Mouse (Mus musculus): ENCODE data around the gene Ovol1. TPM values are rescaled to one million over a fixed set of nuclear protein-coding genes. Genes with fewer than 3 reads are reported as not detected.

The Ovol1 gene
- total RNA-seq, 2 experiments from 2014 or later, result not detected

DNA sequence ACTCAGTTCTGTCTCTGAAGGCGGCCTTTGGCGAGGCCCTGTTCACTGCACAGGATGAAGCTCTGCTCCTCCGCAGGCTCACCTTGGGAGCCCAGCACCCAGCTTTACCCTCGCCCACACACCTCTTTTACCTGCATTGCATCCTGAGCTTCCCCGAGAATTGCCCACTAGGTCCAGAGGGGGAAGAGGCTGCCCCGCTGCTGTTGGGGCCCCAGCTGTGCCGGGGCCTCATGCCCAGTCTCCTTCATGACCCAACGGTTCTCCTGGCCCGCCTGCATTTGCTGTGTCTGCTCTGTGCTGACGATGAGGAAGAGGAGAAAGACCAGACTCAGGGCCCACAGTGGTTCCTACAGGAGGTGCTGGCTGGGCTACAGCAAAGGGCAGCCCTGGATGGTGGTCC lies 9.1 kb upstream of the Ovol1 start:
- intact Hi-C loops (cut with DNase I), result loop anchor here (5.0 kb wide), 1 partner anchor 158 kb away; the partner anchor contains the start of genes Ehbp1l1 and Fam89b
- no peak for DNase-seq

DNA sequence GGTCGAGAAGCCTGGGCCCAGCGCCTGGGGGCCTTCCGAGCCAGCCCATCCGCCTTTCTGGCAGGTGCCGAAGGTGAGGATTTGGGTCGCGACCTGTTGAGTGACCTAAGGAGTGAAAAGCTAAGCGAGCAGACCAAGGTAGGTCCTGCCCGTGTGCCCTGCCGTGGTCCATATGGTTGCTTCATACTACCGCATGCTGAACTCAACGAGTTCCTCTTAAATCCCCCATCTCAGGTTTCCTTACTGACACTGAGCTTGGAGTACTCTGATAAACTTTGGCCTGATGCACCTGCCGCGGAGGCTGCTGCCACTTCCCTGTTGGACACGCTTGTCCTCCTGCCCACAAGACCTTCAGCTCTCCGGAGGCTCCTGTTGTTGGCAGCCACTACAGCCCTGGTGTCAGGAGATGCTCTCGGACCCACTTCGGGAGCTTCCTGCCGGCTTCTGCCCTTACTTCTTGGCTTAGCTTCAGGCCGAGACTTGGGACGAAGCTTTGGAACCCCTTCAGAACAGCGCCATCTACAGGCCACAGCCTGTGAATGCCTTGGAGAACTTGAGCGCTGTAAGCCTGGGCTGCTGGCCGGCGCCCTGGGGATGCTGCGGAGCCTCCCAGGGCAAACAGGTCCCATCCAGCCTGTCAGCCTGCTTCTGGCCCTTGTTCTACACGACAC lies 8.2 kb upstream of the Ovol1 start:
- intact Hi-C loops (cut with DNase I), result loop anchor here (1.0 to 5.0 kb wide), 2 partner anchors 39 to 159 kb away; partner anchors contain the start of genes Ehbp1l1 and Fam89b
- peak; percentile 85 to 91 for DNase-seq

DNA sequence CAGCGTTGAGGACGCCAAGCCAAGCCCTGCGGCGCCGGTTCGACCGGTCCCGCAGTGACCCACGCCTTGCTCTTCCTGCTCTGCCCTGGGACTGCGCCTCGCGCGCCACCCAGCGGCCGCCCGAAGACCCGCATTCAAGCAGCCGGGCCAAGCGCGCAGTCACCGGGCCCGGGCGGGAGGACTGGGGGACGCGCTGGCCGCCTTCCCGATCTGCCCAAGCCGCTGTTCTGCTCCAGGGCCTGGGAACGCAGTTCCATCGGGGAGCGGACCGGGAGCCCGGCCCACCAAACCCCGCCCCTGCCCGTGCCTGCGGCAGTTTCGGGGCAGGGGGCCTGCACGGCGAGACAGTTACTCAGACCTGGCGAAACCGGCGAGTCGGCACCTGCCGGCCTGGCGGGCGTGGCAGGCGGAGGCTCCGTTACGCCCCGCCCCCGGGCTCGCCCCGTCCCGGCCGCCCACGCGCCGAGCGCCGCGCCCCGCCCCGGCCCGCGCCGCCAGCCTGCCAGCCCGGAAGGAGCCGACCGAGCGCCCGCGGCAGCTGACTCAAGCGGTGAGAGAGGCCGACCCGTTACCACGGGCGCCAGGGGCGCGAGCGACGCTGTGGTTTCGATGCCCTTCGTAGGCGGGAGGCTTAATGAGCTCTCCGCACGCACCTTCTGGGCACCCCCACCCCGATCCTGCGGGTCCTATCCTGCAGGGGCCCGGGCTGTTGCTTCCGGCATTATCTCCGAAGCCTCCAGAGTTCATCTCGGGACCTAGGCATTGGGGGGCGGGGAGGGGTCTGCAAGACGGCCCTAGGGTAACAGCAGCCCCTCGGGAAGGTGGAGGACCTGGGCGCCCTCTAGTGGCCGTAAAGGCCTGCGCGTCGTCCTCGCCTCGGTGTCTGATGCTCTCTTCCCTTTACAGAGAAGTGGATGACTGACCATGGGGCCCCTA lies 7.4 kb upstream of the Ovol1 start, which contains the start of gene Ap5b1:
Gene Ap5b1, plus strand, starts transcription at position 492 of the 936 bp plus-strand sequence.
- intact Hi-C loops (cut with DNase I), result loop anchor here (1.0 to 5.0 kb wide), 2 partner anchors 39 to 159 kb away; partner anchors contain the start of genes Ehbp1l1 and Fam89b
- peak; percentile 94 to 95 for DNase-seq

DNA sequence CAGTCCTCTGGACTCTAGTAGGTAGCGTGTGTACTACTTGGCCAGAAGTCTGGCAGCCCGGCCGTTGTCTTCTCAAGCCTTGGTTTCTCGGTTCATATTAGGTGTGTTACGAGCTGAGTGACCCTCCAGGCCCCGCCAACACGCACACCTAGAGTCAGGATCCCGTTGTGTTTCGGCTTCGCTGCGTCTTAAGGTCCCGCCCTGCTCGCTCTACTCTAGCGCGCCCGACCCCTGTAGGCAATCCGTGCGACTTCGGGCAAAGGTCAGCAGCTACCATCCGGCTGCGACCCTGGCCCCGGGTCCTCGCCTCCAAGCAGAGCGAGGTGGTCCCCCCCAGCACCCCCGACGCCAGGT lies 6.7 kb upstream of the Ovol1 start:
- no peak for DNase-seq
- intact Hi-C loops (cut with DNase I), result loop anchor here (5.0 kb wide), 1 partner anchor 160 kb away; the partner anchor contains the start of genes Ehbp1l1 and Fam89b

DNA sequence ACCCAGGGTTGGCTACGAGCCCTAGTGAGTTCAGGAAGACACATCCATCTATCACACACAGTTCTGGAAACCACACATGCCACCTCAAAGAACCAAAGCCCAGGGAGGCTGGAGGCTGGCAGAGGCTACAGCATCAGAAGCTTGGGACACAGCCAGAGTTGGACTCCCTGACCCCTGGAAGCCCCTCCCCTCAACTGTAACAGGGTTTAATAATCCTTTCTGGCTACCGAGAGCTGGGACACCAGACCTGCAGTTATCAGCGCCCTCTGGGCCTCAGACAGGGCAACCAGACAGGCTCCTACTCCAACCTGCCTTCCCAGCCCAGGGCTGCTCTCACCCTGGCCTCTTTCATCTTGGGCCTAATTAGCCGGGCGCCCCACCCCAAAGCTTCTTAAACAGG lies 5.9 kb upstream of the Ovol1 start:
- DNase-seq, result no peak
- intact Hi-C loops (cut with DNase I), result loop anchor here (5.0 kb wide), 1 partner anchor 161 kb away; the partner anchor contains the start of genes Ehbp1l1 and Fam89b

DNA sequence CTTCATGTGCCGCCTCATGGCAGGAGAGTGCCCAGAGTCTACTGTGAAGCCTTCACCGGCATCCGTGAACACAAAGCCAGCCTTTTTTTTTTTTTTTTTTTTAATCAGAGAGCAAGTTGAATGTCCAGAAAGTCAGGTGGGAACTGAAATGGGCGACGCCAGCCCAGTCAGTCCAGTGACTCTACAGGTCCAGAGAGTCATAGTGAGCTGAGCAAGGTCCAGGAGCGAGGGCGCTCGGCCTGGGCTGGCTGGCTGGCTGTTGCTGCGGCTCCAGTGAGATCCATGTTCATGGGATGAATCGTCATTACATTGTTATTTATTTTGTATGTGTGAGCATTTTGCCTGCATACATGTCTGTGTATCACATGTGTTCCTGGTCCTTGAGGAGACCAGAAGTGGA lies 2.3 kb upstream of the Ovol1 start:
- DNase-seq, result no peak
- intact Hi-C loops (cut with DNase I), result no loop called here

DNA sequence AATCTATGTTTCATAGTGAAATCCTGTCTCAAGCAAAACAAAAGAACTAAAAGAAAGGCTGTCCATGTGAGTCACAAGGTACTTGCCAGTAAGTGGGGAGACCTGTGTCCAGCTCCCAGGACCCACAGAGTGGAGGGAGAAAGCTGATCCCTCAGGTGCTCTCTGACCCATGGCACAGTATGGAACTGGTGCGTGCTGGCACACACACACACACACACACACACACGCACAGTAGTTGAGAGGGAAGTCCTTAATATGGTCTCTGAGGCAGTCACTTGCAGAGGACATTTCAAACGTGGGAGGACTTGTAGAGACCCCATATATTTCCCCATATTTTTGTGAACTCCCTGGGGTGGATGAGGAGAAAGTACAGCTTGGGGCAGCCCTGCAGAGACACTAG lies 1.4 kb upstream of the Ovol1 start:
- DNase-seq, result no peak

DNA sequence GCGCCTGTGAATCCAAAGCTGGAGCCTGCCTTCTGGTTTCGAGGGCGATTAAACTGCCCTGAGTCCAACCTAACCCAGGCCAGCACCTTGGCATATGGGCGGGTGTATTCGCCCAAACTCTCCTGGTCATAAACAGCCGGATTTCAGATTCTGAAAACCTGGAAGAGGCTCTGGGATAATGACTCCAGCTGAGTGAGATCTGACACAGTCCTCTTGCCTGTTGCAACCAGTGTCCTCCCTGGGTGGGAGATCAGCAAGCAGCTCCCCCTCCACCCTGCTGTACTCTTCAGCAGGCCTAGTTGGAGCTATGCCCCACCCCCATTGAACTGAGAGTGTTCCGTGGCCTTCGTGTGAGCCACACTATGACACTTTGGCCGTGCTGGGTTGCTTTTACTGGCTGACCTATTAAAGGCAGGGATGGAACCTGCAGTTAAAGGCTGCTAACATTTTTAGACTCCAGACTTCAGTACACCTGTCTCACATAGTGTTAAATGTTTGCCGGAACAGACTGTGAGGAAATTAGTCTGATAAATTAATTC lies 875 bp upstream of the Ovol1 start:
- no peak for DNase-seq
- intact Hi-C loops (cut with DNase I), result no loop called here

More for the DNA sequence above, 1.4 kb upstream of the Ovol1 start:
- intact Hi-C loops (cut with DNase I), result no loop called here

DNA sequence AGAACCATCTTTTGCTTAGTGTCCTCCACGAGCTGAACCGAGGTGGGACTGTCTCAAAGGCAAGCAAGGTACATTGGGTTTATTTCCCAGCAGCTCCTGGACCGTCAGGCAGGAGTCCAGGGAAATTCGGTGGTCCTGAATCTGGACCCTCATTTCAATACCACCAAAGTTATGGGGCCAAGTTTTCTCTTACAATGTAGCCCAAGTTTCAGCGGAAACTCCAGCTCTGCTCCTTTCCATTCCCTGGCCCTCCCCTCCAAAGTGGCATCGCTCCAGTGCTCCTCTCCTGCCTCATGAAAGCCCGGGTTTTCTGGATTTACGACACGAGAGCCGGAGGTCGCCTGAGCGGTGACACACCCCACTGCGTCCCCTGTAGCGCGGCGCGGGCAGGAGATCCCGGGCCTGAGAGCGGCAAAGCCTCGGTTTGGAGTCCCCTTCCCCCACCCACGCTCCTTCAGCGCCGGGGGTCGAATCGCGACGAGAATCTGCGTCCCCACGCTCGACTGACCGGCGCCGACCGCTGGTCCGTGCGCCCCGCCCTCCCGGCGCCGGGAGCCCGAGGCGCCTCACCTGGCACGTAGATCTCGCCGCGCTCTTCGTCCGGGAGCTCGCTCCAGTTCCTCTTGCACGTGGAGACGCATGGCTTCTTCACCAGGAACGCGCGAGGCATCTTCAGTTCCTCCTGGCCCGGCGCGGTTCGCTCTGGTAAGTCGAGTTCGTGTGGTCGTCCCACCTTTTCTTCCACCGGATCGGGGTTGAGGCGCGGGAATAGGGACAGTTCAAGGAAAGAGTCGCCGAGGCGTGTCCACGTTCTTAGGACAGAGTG lies 602 bp downstream of the Ovol1 start:
- intact Hi-C loops (cut with DNase I), result no loop called here
- DNase-seq, result peak in 1 of 2 experiments; percentile 12

DNA sequence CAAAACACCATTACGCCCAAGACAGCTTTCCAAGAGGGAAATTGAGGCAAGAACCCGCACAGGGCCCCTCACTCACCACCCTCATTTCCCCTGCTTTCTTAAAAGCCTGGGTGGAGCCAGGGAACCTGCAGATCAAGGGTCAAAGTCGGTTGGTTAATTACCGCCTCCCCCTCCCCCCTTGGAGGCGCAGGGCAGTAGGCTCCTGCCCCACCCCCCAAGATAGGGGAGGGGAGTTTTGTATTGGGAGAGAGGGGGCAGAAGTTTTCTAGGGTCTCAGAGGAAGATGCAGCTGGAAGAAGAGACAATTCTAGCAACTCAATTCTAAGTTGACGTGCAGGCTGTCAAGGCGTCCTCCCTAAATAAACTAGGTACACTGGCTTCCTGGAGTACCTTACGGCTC lies 1.2 kb downstream of the Ovol1 start:
- DNase-seq, result no peak
- intact Hi-C loops (cut with DNase I), result no loop called here

DNA sequence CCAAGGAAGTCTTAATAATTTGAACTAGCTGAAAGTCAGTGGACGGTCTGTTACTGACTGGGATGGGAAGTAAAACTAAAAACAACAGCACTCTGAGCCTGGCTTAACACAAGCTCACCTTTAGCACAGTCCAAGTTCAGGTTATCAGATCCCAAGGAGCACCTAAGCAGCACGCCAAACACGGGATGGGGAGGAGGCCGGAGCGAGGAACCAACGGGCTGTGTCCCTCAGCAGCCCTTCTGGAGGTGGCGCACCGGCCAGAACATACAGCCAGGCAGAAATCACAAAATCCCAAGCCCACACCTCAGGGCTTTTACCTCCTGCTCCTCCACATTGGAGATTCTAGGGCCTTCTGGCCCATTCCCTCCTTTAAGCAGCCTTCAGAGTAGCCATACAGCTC lies 1.7 kb downstream of the Ovol1 start:
- no peak for DNase-seq
- intact Hi-C loops (cut with DNase I), result no loop called here

DNA sequence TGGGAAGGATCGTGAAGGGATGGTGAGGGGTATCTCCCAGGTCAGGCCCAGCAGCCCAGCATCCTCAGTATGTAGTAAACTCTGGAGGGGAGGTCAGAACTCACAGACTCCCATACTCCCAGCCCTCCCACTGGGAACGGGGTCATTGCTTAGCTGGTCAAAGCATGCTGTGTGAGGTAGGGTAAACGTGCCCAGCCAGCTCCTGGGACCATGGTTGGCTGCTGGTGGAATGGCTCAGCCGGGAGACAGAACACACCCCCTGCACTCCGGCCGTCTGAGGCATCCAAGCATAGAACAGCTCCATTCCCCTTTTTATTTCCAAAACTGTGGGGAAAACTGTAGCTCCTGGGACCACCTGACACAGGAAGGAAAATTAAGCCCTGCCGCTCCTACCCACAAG lies 2.3 kb downstream of the Ovol1 start:
- intact Hi-C loops (cut with DNase I), result no loop called here

DNA sequence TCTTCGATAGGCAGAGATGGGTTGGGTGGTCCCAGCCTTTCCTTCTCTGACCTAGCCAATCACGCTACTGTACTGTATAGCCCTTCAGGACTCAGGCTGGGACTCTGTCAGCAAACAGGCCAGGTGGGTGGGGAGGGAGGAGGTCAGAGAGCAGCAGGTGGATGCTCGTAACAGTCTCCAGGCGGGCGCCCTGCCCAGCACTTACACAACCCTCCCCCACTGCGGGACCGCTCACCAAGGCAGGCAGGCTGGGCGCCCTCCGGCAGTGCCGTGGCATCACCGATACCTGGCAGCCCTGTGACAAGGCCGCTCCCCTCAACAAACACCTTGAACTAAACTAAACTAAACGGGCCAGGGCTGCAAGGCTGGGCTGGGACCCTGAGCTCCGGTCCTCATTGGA lies 6.2 kb downstream of the Ovol1 start:
- DNase-seq, result no peak
- intact Hi-C loops (cut with DNase I), result no loop called here

More for the DNA sequence above, 2.3 kb downstream of the Ovol1 start:
- DNase-seq, result no peak

DNA sequence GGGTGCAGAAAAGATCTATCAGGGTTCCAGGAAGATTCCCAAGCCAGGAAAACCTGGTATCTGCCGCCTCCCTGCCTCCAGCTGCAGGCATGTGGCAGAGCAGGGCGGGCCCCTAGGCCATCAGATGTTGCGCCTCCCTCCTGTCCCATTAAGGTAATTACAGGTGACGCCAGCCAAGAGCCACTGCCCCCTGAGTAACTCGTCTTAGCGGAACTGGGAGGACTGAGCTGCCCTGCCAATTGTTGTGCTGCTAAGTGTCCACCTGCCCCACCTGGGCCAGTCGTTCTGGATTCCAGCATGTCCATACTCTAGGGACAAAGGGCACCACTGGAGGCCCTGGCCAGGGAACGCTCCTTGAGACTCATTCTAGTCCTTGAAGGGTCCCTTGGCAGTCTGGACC lies 6.6 kb downstream of the Ovol1 start:
- intact Hi-C loops (cut with DNase I), result no loop called here
- DNase-seq, result no peak

DNA sequence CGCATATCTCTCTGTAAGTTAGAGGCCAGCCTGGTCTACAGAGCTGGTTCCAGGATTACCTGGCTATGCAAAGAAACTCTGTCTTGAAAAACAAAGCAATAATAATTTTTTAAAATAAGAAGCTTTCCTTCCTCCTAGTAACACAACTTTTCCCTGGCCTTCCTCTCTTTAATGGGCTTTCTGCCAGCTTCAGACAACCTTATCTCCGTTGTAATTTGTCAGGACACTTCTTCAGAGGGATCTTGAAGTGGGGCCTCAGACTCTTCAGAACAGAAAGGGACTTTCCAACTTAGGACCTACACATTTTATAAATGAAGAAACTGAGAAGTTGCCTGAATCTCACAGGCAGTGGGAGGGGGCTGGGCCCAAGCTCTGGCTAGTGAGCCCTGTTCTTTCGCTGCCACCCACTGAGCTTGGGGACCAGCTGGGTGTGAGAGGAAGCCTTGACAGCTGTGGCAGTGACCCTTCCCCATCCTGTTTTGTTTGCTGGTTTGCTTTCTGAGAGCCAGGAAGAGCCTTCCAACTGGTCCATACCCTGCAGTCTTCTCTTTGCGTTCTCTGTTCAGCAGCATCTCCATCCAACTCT lies 12.9 kb downstream of the Ovol1 start:
- intact Hi-C loops (cut with DNase I), result no loop called here
- DNase-seq, result no peak

DNA sequence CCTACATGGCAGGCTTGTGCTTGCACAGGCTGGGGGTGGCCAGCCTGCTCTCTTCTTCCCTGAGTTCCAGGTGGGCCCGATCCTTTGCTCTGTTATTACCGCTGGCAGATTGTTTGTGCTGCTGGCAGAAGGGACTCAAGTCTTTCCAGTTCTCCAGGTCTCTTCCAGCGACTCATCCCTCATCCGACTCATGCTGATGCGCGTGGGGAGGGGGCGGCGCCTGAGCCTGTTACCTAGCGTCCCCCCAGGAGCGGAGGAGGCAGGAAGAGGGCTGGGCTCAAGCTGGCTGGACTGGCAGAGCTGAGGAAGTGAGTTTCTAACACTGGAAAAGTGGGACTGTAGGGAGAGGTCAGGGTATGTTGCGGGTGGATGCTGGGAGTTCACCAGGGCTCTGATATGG lies 16.4 kb downstream of the Ovol1 start:
- intact Hi-C loops (cut with DNase I), result no loop called here

DNA sequence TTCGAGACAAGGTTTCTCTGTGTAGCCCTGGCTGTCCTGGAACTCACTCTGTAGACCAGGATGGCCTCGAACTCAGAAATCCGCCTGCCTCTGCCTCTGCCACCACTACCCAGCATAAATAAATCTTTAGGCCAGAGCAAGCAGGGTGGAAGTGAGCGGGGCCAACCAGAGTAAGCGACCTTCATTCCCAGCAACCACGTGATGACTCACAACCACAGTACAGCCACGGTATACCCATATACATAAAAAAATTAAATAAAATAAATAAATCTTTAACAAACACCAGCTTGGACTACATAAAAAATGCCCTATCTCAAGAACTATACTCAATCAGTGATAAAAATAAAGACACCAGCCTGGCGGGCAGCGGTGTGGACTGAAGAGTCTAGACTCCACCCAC lies 17.1 kb downstream of the Ovol1 start:
- intact Hi-C loops (cut with DNase I), result no loop called here
- no peak for DNase-seq

More for the DNA sequence above, 16.4 kb downstream of the Ovol1 start:
- DNase-seq, result no peak

DNA sequence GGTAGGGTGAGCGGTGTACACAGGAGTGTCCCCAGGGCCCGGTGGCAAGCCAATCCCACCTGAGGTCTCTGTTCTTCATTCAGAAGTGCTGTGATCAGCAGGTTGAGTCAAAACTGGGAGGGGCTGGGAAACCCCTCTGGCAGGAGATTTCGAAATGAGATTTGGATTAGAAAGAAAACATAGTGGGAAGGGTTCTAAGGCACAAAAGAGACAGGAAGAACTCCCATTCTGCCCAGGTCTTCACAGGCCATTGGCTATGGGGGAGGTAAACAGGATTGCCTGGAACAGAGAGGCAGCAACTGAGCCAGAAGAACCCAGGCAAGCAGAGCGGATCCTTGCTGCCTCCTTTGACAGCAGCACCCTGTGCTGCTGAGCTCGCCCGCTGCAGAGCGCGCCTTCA lies 21.7 kb downstream of the Ovol1 start:
- intact Hi-C loops (cut with DNase I), result no loop called here
- DNase-seq, result no peak

DNA sequence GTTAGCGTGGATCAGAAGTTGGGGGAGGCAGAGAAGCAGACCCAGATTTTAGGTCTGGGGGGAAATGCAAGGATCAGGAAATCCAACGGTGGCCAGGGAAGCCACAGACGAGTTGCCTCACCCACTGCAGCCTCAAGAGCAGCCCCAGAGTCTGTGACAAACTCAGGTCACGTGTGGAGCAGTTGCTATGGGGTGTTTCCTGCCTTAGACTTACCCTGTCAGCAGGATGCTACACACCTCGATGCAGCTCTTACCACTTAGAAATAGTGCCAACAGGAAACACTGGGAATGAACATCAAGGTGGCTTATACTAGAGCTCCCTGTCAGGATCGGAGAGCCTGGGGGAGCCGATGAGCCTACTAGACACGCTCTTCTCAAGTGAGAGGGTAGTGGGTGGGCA lies 27.9 kb downstream of the Ovol1 start:
- DNase-seq, result no peak
- intact Hi-C loops (cut with DNase I), result no loop called here

DNA sequence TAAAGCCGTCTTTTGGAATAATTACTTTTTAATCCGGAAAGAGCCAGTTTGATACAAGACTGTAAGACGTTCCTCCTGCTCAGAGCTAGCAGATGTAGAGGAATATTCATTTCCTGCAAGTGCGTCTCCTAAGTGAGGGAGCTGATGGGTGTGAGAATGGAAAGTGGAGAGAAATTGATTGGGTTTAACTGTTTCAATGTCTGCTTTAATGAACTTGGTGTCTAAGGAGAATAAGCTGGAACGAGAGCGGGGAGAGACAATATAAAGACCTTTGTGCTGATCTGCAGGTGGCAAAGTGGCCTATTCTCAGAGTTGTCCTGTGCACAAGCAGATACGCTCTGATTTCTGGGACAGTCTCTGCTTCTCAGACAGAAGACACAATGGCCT lies 30.3 kb downstream of the Ovol1 start:
- no peak for DNase-seq
- intact Hi-C loops (cut with DNase I), result no loop called here

Measured in heart, postnatal 14 days (tissue).